Mouse (Mus musculus) limb, embryonic 14.5 days (tissue): ENCODE results near the gene Lilr4b. TPM values are rescaled to one million over a fixed set of nuclear protein-coding genes. Genes with fewer than 3 reads are reported as not detected.
"Not testable (repeated sequence)": the region's sequence is repeated elsewhere in the genome, so short reads cannot be mapped to it uniquely, and the experiment has no call there.

Source experiments
- ATAC-seq: fragments of 200-750 bp; cut with Nextera tagmentation; 2 replicates; pipeline ENCODE4 v1.8.0; 2017; ENCODE audit warnings: low read depth, moderate number of reproducible peaks, moderate TSS enrichment; ENCODE audit not compliant: low FRiP score
- DNase-seq: peaks from one replicate; pipeline ENCODE4 v3.0.0-alpha.2; 2015; ENCODE audit warnings: low spot score
- H3K27ac ChIP-seq: fragments of 300-500 bp; sonication (generic); replicated peaks from 2 replicates; pipeline ENCODE4 v1.5.1; 2014; ENCODE audit warnings: low read depth, mild to moderate bottlenecking, low read length, moderate library complexity, mixed read lengths
- H3K27me3 ChIP-seq: fragments of 300-500 bp; sonication (generic); 2 replicates; pipeline ENCODE4 v1.6.1; 2014; ENCODE audit warnings: low read length, mixed read lengths; ENCODE audit not compliant: control insufficient read depth, insufficient read depth
- H3K36me3 ChIP-seq: fragments of 300-500 bp; sonication (generic); 2 replicates; pipeline ENCODE4 v1.6.1; 2014; ENCODE audit warnings: mild to moderate bottlenecking, low read length, moderate library complexity, mixed read lengths; ENCODE audit not compliant: control insufficient read depth, insufficient read depth
- H3K4me1 ChIP-seq: fragments of 300-500 bp; sonication (generic); 2 replicates; pipeline ENCODE4 v1.6.1; 2014; ENCODE audit warnings: antibody characterized with exemption, low read length, mixed read lengths; ENCODE audit not compliant: control insufficient read depth, insufficient read depth
- H3K4me2 ChIP-seq: fragments of 300-500 bp; sonication (generic); replicated peaks from 2 replicates; pipeline ENCODE4 v1.6.1; 2014; ENCODE audit warnings: low read depth, mild to moderate bottlenecking, low read length, moderate library complexity; ENCODE audit not compliant: severe bottlenecking
- H3K4me3 ChIP-seq: fragments of 300-500 bp; sonication (generic); replicated peaks from 2 replicates; pipeline ENCODE4 v1.5.1; 2014; ENCODE audit warnings: low read length
- H3K9ac ChIP-seq: fragments of 300-500 bp; sonication (generic); 2 replicates; pipeline ENCODE4 v1.6.1; 2014; ENCODE audit warnings: mild to moderate bottlenecking, low read depth, low read length, moderate library complexity; ENCODE audit not compliant: severe bottlenecking
- H3K9me3 ChIP-seq: fragments of 300-500 bp; sonication (generic); 2 replicates; pipeline ENCODE4 v1.6.1; 2016; ENCODE audit warnings: low read length; ENCODE audit not compliant: control insufficient read depth
- POLR2A ChIP-seq: fragments of 200-500 bp; IDR thresholded peaks from 2 replicates; pipeline ENCODE4 v1.8.0; 2012; ENCODE audit warnings: inconsistent platforms, mild to moderate bottlenecking, moderate library complexity, borderline replicate concordance; ENCODE audit not compliant: insufficient read depth, insufficient read length; ENCODE audit errors: extremely low read depth
- WGBS: fragments of 180-500 bp; shearing (Covaris S2); extraction: QIAGEN DNeasy Blood & Tissue Kit; methylation state at CpG from one replicate; pipeline ENCODE4 v1.1.7; 2014; 5-methylcytosine and 5-hydroxymethylcytosine counted together
- polyA plus RNA-seq, 2 experiments: library from polyadenylated mRNA; depleted of rRNA in 1 of 2; stranded (reverse) in 1 of 2; unstranded in 1 of 2; fragments of >200 nt; fragmentation: Nextera tagmentation in 1 of 2; extraction: Ambion mirVana in 1 of 2; gene quantifications; 2 replicates each; pipeline versions ENCODE4 v1.2.1 to v1.2.3; 2012 to 2014

Lilr4b gene
- polyA plus RNA-seq, 2 experiments: 1.1 to 1.3 TPM

DNA sequence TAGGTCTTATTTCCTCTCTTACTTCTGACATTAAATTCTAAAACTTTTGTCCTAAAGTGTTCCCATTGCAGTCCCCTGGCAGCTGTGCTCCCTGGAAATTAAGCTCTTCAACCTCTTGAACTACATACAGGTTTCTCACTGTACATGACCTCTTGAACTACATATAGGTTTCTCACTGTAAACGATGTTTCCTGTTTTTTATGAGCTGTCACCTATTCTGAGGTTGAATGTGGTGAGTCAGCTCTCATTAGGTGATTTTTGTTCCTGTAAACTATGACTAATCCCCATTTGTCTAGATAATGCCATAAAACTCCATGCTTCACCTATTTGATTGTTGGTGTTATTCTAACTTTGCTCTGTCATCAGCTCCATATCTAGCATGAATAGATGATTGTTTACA lies 26.1 kb upstream of the Lilr4b start:
- 38% methylated on average over 1 of the region's 1 CpGs for WGBS
- H3K27me3 ChIP-seq: no peaks in the 10 kb centered on the region
- no peak overlapping the region for H3K4me3 ChIP-seq
- no peak for ATAC-seq
- no peaks in the 10 kb centered on the region for H3K4me1 ChIP-seq
- TF ChIP-seq POLR2A: no peak
- DNase-seq: no peak
- no peaks in the 10 kb centered on the region for H3K36me3 ChIP-seq
- H3K9ac ChIP-seq: no peak overlapping the region
- H3K4me2 ChIP-seq: no peak overlapping the region
- H3K9me3 ChIP-seq: no peaks in the 10 kb centered on the region
- H3K27ac ChIP-seq: no peak overlapping the region

- Histone ChIP-seq H3K9me3 (no peaks in the 10 kb centered on the region), H3K9ac (no peak overlapping the region), H3K36me3 (no peaks in the 10 kb centered on the region), H3K4me2 (no peak overlapping the region), H3K4me1 (no peaks in the 10 kb centered on the region), H3K27me3 (no peaks in the 10 kb centered on the region), H3K4me3 (no peak overlapping the region), H3K27ac (no peak overlapping the region)
- DNase-seq (no peak), ATAC-seq (no peak)
- 85% methylated on average over 1 of the region's 1 CpGs for WGBS
- no peak for TF ChIP-seq POLR2A
Observed at GRCm38 (mm10) chr10:51455762-51456161, 24.7 kb upstream of the Lilr4b start.

DNA sequence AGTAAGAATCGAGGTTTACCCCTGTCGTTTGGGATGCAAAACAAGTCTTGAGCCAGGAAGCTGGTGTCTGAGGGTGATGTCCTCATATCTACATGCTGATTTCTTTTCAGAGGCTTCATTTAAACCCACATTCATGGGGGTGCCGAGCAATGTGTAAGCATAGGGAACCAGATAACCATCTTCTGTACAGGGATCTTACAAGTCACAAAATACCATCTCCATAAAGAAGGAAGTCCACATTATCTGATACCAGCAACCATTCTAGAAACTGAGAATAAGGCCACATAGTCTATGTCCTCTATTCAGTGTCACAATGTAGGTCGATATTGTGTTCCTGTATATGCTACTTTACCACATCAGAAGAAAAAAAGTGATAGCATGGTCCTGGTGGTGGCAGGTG lies 24.1 kb upstream of the Lilr4b start:
- Histone ChIP-seq H3K27ac (no peak overlapping the region), H3K27me3 (no peaks in the 10 kb centered on the region), H3K4me3 (no peak overlapping the region), H3K9me3 (no peaks in the 10 kb centered on the region), H3K9ac (no peak overlapping the region), H3K36me3 (no peaks in the 10 kb centered on the region), H3K4me1 (no peaks in the 10 kb centered on the region), H3K4me2 (no peak overlapping the region)
- DNase-seq (no peak), ATAC-seq (no peak)
- WGBS: 63% methylated on average over 4 of the region's 4 CpGs
- TF ChIP-seq POLR2A: no peak

GRCm38 (mm10) chr10:51463800-51464199 lies 16.6 kb upstream of the Lilr4b start:
- not testable (repeated sequence) for H3K9ac ChIP-seq, H3K4me3 ChIP-seq, DNase-seq, H3K36me3 ChIP-seq, ATAC-seq, H3K9me3 ChIP-seq, H3K27me3 ChIP-seq, H3K4me2 ChIP-seq, H3K4me1 ChIP-seq, H3K27ac ChIP-seq
- 64% methylated on average over 4 of the region's 4 CpGs for WGBS

GRCm38 (mm10) chr10:51490691-51491090 lies 10.3 kb downstream of the Lilr4b start, which contains the start of gene Lilrb4a:
Lilrb4a (plus strand) TSS chr10:51490956.
- not testable (repeated sequence) for H3K9me3 ChIP-seq, DNase-seq, H3K27ac ChIP-seq, ATAC-seq, H3K4me1 ChIP-seq, H3K9ac ChIP-seq, H3K27me3 ChIP-seq, H3K4me2 ChIP-seq, H3K4me3 ChIP-seq, H3K36me3 ChIP-seq
- WGBS: no CpG with 5 or more reads among the region's 2 CpGs

- ATAC-seq (no peak), DNase-seq (no peak)
- TF ChIP-seq POLR2A: no peak
- Histone ChIP-seq H3K27me3 (no peaks in the 10 kb centered on the region), H3K27ac (no peak overlapping the region), H3K9me3 (no peaks in the 10 kb centered on the region), H3K4me3 (no peak overlapping the region), H3K36me3 (no peaks in the 10 kb centered on the region), H3K4me1 (no peaks in the 10 kb centered on the region), H3K4me2 (no peak overlapping the region), H3K9ac (no peak overlapping the region)
Observed at GRCm38 (mm10) chr10:51520021-51520420, 39.6 kb downstream of the Lilr4b start.
